Mouse (Mus musculus) gastrocnemius, postnatal 36 days (tissue): ENCODE results near the gene Treh. TPM values are rescaled to one million over a fixed set of nuclear protein-coding genes. Genes with fewer than 3 reads are reported as not detected.

Experiments used
- DNase-seq, 2 experiments: peaks; one replicate each; pipeline ENCODE4 v3.0.0; 2022
- intact Hi-C: fragments of 180-260 bp; cut with DNase I; formaldehyde crosslinking; loops from one replicate; pipeline ENCODE4 v1.15.1; 2025
- total RNA-seq, 2 experiments: library from RNA; stranded (reverse); gene quantifications; 2 replicates each; pipeline ENCODE4 v1.2.3; 2021

Gene Treh
- total RNA-seq, 2 experiments from 2014 or later, result not detected

- intact Hi-C loops, result no loop called here
- DNase-seq, result no peak
Measured at GRCm38 (mm10) chr9:44671416-44671815, 1.6 kb upstream of the Treh start.

GRCm38 (mm10) chr9:44672291-44672865 is 655 bp upstream of the Treh start:
- intact Hi-C loops, result no loop called here
- DNase-seq, result no peak

- intact Hi-C loops, result no loop called here
Measured at GRCm38 (mm10) chr9:44678288-44678871, 5.3 kb downstream of the Treh start.

GRCm38 (mm10) chr9:44679565-44679964 is 6.5 kb downstream of the Treh start:
- no peak for DNase-seq
- intact Hi-C loops, result no loop called here

More at GRCm38 (mm10) chr9:44678288-44678871, 5.3 kb downstream of the Treh start:
- DNase-seq, result no peak

GRCm38 (mm10) chr9:44683046-44683445 is 10.0 kb downstream of the Treh start:
- intact Hi-C loops, result no loop called here
- DNase-seq, result no peak

GRCm38 (mm10) chr9:44685346-44686330 is 12.6 kb downstream of the Treh start:
- DNase-seq, result peak; percentile 63 to 70
- intact Hi-C loops, result loop anchor here (2.0 kb wide), 1 partner anchor 31 kb away; no protein-coding TSS in a partner anchor

GRCm38 (mm10) chr9:44686638-44687037 is 13.6 kb downstream of the Treh start:
- DNase-seq, result no peak
- intact Hi-C loops, result no loop called here

- intact Hi-C loops, result loop anchor here (1.0 kb wide), 1 partner anchor 33 kb away; no protein-coding TSS in a partner anchor
- no peak for DNase-seq
Measured at GRCm38 (mm10) chr9:44688013-44688412, 15.0 kb downstream of the Treh start.

GRCm38 (mm10) chr9:44690641-44691040 is 17.6 kb downstream of the Treh start:
- intact Hi-C loops, result no loop called here
- DNase-seq, result no peak

GRCm38 (mm10) chr9:44691671-44692520 is 18.9 kb downstream of the Treh start:
- peak; percentile 50 to 54 for DNase-seq
- intact Hi-C loops, result no loop called here

GRCm38 (mm10) chr9:44693071-44693470 is 20.0 kb downstream of the Treh start:
- no peak for DNase-seq
- intact Hi-C loops, result no loop called here

- intact Hi-C loops, result no loop called here
- DNase-seq, result no peak
Measured at GRCm38 (mm10) chr9:44697866-44698265, 24.8 kb downstream of the Treh start.

GRCm38 (mm10) chr9:44699196-44699595 is 26.2 kb downstream of the Treh start:
- no peak for DNase-seq
- intact Hi-C loops, result no loop called here

- no peak for DNase-seq
- intact Hi-C loops, result no loop called here
Measured at GRCm38 (mm10) chr9:44699730-44700129, 26.7 kb downstream of the Treh start.

GRCm38 (mm10) chr9:44707749-44708428 is 34.9 kb downstream of the Treh start:
- DNase-seq, result no peak
- intact Hi-C loops, result no loop called here

- intact Hi-C loops, result no loop called here
- peak; percentile 70 to 75 for DNase-seq
Measured at GRCm38 (mm10) chr9:44708429-44708765, 35.4 kb downstream of the Treh start.

- no peak for DNase-seq
- intact Hi-C loops, result no loop called here
Measured at GRCm38 (mm10) chr9:44708925-44709324, 35.9 kb downstream of the Treh start.

GRCm38 (mm10) chr9:44709600-44709999 is 36.6 kb downstream of the Treh start:
- intact Hi-C loops, result no loop called here
- no peak for DNase-seq

GRCm38 (mm10) chr9:44710213-44710612 is 37.2 kb downstream of the Treh start:
- DNase-seq, result no peak
- intact Hi-C loops, result no loop called here

GRCm38 (mm10) chr9:44711602-44712001 is 38.6 kb downstream of the Treh start:
- intact Hi-C loops, result no loop called here
- DNase-seq, result no peak
